Mouse (Mus musculus): ENCODE results near the gene Slc16a6. TPM values are rescaled to one million over a fixed set of nuclear protein-coding genes. Genes with fewer than 3 reads are reported as not detected.
A peak's percentile ranks its signal among the peaks of the same experiment; 100 is the strongest.

Gene Slc16a6
- polyA plus RNA-seq, 1 experiment = 34.7 TPM

- Histone ChIP-seq H3K27me3 (replicated peaks) (no peaks in the 10 kb centered on the region), H3K4me3 (replicated peaks) (peak overlapping the region; percentile 90), H3K9me3 (no peaks in the 10 kb centered on the region; the same call in 1 of the 2 replicates), H3K4me1 (peaks cover 66% of the 10 kb centered on the region), H3K36me3 (replicated peaks; ENCODE audit: low read length) (no peaks in the 10 kb centered on the region)
- TF ChIP-seq GATA1 (IDR thresholded peaks at IDR 0.05; ENCODE audit: borderline replicate concordance, low read length) = no peak
- TF ChIP-seq FLI1 (IDR thresholded peaks at IDR 0.05; ENCODE audit: low read length) = no peak
These were observed 52.8 kb downstream of the Slc16a6 start for GRCm38 (mm10) chr11:109420567-109420962.

GRCm38 (mm10) chr11:109419961-109420566 lies 53.3 kb downstream of the Slc16a6 start:
- no peaks in the 10 kb centered on the region for H3K27me3 ChIP-seq (replicated peaks)
- H3K36me3 ChIP-seq (replicated peaks; ENCODE audit: low read length) = no peaks in the 10 kb centered on the region

GRCm38 (mm10) chr11:109419461-109419860 lies 53.9 kb downstream of the Slc16a6 start:
- Histone ChIP-seq H3K4me1 (peaks cover 63% of the 10 kb centered on the region), H3K9me3 (no peaks in the 10 kb centered on the region; the same call in 1 of the 2 replicates), H3K4me3 (replicated peaks) (peak overlapping the region; percentile 90), H3K27me3 (replicated peaks) (no peaks in the 10 kb centered on the region), H3K36me3 (replicated peaks; ENCODE audit: low read length) (no peaks in the 10 kb centered on the region)
- TF ChIP-seq GATA1 (IDR thresholded peaks at IDR 0.05; ENCODE audit: borderline replicate concordance, low read length) = no peak
- no peak for TF ChIP-seq FLI1 (IDR thresholded peaks at IDR 0.05; ENCODE audit: low read length)

More at GRCm38 (mm10) chr11:109419961-109420566, 53.3 kb downstream of the Slc16a6 start:
- TF ChIP-seq FLI1 (IDR thresholded peaks at IDR 0.05; ENCODE audit: low read length) (no peak), GATA1 (IDR thresholded peaks at IDR 0.05; ENCODE audit: borderline replicate concordance, low read length) (no peak)
- peaks cover 63% of the 10 kb centered on the region for H3K4me1 ChIP-seq
- H3K4me3 ChIP-seq (replicated peaks) = peak overlapping the region; percentile 90
- H3K9me3 ChIP-seq = no peaks in the 10 kb centered on the region; the same call in 1 of the 2 replicates

- Histone ChIP-seq H3K36me3 (replicated peaks; ENCODE audit: low read length) (no peaks in the 10 kb centered on the region), H3K27me3 (replicated peaks) (peaks cover 1% of the 10 kb centered on the region), H3K9me3 (no peaks in the 10 kb centered on the region; the same call in 1 of the 2 replicates), H3K4me1 (peaks cover 66% of the 10 kb centered on the region), H3K4me3 (replicated peaks) (no peak overlapping the region)
- no peak for TF ChIP-seq FLI1 (IDR thresholded peaks at IDR 0.05; ENCODE audit: low read length)
- TF ChIP-seq GATA1 (IDR thresholded peaks at IDR 0.05; ENCODE audit: borderline replicate concordance, low read length) = no peak
These were observed 55.8 kb downstream of the Slc16a6 start for GRCm38 (mm10) chr11:109417472-109418040.

GRCm38 (mm10) chr11:109416709-109417420 lies 56.5 kb downstream of the Slc16a6 start:
- Histone ChIP-seq H3K4me1 (peaks cover 66% of the 10 kb centered on the region), H3K27me3 (replicated peaks) (peaks cover 1% of the 10 kb centered on the region), H3K36me3 (replicated peaks; ENCODE audit: low read length) (no peaks in the 10 kb centered on the region), H3K4me3 (replicated peaks) (peak overlapping the region; percentile 44), H3K9me3 (0 out of 2 replicates have a peak, but pooled peaks cover 1% of the 10 kb centered on the region)
- TF ChIP-seq GATA1 (IDR thresholded peaks at IDR 0.05; ENCODE audit: borderline replicate concordance, low read length) (no peak), FLI1 (IDR thresholded peaks at IDR 0.05; ENCODE audit: low read length) (no peak)

GRCm38 (mm10) chr11:109414802-109415201 lies 58.6 kb downstream of the Slc16a6 start:
- peaks cover 54% of the 10 kb centered on the region for H3K4me1 ChIP-seq
- H3K27me3 ChIP-seq (replicated peaks) = peaks cover 4% of the 10 kb centered on the region
- peaks cover 6% of the 10 kb centered on the region for H3K9me3 ChIP-seq
- no peaks in the 10 kb centered on the region for H3K36me3 ChIP-seq (replicated peaks; ENCODE audit: low read length)
- peak overlapping the region; percentile 1 for H3K4me3 ChIP-seq (replicated peaks)
- TF ChIP-seq FLI1 (IDR thresholded peaks at IDR 0.05; ENCODE audit: low read length) = no peak
- TF ChIP-seq GATA1 (IDR thresholded peaks at IDR 0.05; ENCODE audit: borderline replicate concordance, low read length) = no peak

- peaks cover 48% of the 10 kb centered on the region for H3K4me1 ChIP-seq
- H3K27me3 ChIP-seq (replicated peaks) = peaks cover 4% of the 10 kb centered on the region
- TF ChIP-seq FLI1 (IDR thresholded peaks at IDR 0.05; ENCODE audit: low read length) (no peak), GATA1 (IDR thresholded peaks at IDR 0.05; ENCODE audit: borderline replicate concordance, low read length) (no peak)
- H3K9me3 ChIP-seq = peaks cover 6% of the 10 kb centered on the region
- peak within 1 kb of the TSS; percentile 40 for H3K4me3 ChIP-seq (replicated peaks)
- no peaks in the 10 kb centered on the region for H3K36me3 ChIP-seq (replicated peaks; ENCODE audit: low read length)
These were observed 59.8 kb downstream of the Slc16a6 start, which contains the start of gene 9930022D16Rik for GRCm38 (mm10) chr11:109413617-109414016. TSS of gene 9930022D16Rik (plus strand) at chr11:109413917.

GRCm38 (mm10) chr11:109410197-109410980 lies 63.0 kb downstream of the Slc16a6 start:
- TF ChIP-seq FLI1 (IDR thresholded peaks at IDR 0.05; ENCODE audit: low read length) (no peak), GATA1 (IDR thresholded peaks at IDR 0.05; ENCODE audit: borderline replicate concordance, low read length) (no peak)
- no peak overlapping the region for H3K4me3 ChIP-seq (replicated peaks)
- H3K9me3 ChIP-seq = peaks cover 6% of the 10 kb centered on the region
- H3K27me3 ChIP-seq (replicated peaks) = peaks cover 4% of the 10 kb centered on the region
- peaks cover 37% of the 10 kb centered on the region for H3K4me1 ChIP-seq
- no peaks in the 10 kb centered on the region for H3K36me3 ChIP-seq (replicated peaks; ENCODE audit: low read length)

- Histone ChIP-seq H3K36me3 (replicated peaks; ENCODE audit: low read length) (peaks cover 5% of the 10 kb centered on the region), H3K9me3 (peaks cover under 1% of the 10 kb centered on the region; the same call in 1 of the 2 replicates), H3K4me3 (replicated peaks) (no peak overlapping the region), H3K4me1 (peaks cover 16% of the 10 kb centered on the region), H3K27me3 (replicated peaks) (peaks cover under 1% of the 10 kb centered on the region)
- TF ChIP-seq FLI1 (IDR thresholded peaks at IDR 0.05; ENCODE audit: low read length) (no peak), GATA1 (IDR thresholded peaks at IDR 0.05; ENCODE audit: borderline replicate concordance, low read length) (no peak)
These were observed 67.0 kb downstream of the Slc16a6 start for GRCm38 (mm10) chr11:109406431-109406830.

Other genes with a start within 250 kb of the Slc16a6 start
- 1.7 and 3.2 TPM in 2 replicates for gene Rgs9, start 175.5 kb downstream of the Slc16a6 start, polyA plus RNA-seq (2012; ENCODE audit: insufficient read depth, low replicate concordance)
- gene Gna13, start 110.8 kb downstream of the Slc16a6 start, polyA plus RNA-seq (2012; ENCODE audit: insufficient read depth, low replicate concordance) = 42.6 and 60.8 TPM in 2 replicates
- not detected in 2 replicates for gene 9930022D16Rik, start 59.7 kb downstream of the Slc16a6 start, polyA plus RNA-seq (2012; ENCODE audit: insufficient read depth, low replicate concordance)
- 2.9 and 3.9 TPM in 2 replicates for gene Amz2, start 47.7 kb downstream of the Slc16a6 start, polyA plus RNA-seq (2012; ENCODE audit: insufficient read depth, low replicate concordance)
- gene Arsg, start 224 bp downstream of the Slc16a6 start, polyA plus RNA-seq (2012; ENCODE audit: insufficient read depth, low replicate concordance) = 0.88 TPM in 1 of 2 replicates, not detected in the other
- 21.3 and 44.1 TPM in 2 replicates for gene Wipi1, start 138.4 kb upstream of the Slc16a6 start, polyA plus RNA-seq (2012; ENCODE audit: insufficient read depth, low replicate concordance)
- 69.4 and 141 TPM in 2 replicates for gene Prkar1a, start 175.8 kb upstream of the Slc16a6 start, polyA plus RNA-seq (2012; ENCODE audit: insufficient read depth, low replicate concordance)
- 0.54 and 7.0 TPM in 2 replicates for gene Fam20a, start 248.7 kb upstream of the Slc16a6 start, polyA plus RNA-seq (2012; ENCODE audit: insufficient read depth, low replicate concordance)